Mouse (Mus musculus): ENCODE measurements at regions not wholly inside any gene's neighbourhood (a gene's known extent, or its start where the extent isn't known, plus 50 kb on each side); places are given as distances from the start of the nearest gene placed in this dataset.

DNA sequence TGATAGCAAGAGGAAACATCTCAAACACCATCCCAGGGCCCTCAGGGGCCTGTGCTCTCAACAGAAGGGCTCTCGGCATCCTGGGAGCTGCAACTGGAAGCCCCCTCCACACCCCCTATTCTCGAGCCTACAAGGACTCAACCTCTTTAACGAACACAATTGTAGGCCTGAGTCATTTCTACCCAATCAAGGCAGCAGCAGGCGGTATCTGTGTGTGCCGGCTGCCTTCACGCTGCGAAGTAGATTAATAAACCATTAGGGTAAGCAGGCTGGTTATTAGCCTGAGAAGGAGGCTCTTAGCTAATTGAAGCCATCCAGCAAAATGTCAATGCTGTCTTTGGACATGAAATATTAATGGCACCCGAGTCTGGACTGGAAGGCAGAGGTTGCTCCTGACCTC lies 61.7 kb upstream of the Ppp1r26 start:
- Histone ChIP-seq H3K4me3 (ENCODE audit: low read depth, low read length) (no peak overlapping the region), H3K27me3 (ENCODE audit: insufficient read depth, low read length) (peaks cover 10% of the 10 kb centered on the region), H3K9me3 (replicated peaks) (no peaks in the 10 kb centered on the region), H3K4me1 (ENCODE audit: insufficient read depth, low read depth, low read length) (no peaks in the 10 kb centered on the region), H3K36me3 (replicated peaks) (no peaks in the 10 kb centered on the region)
- DNase-seq (ENCODE audit: low spot score): no peak
- ATAC-seq (ENCODE audit: extremely low read depth, insufficient number of reproducible peaks, low FRiP score, poor library complexity, severe bottlenecking): no peak
- no peak for TF ChIP-seq GATA2 (IDR thresholded peaks at IDR 0.05; ENCODE audit: borderline replicate concordance, low read depth, low read length)

DNA sequence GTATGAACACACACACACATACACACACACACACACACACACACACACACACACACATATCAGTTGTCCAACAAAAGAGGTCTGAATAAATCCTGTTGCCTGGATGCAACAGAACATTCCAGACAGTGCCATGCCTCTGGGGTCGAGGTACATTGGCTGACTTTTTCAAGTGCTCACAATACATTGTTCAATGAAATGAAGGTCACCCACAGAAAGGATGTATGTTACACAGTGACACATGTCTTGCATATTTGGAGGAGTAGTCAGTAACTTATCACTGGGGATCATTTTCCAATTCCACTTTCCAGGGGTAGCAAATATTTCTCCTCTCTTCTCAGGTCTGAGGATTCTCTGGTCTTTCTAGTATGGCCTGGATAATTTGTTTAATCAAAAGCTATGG lies 59.8 kb upstream of the Ppp1r26 start:
- DNase-seq (ENCODE audit: low spot score): no peak
- Histone ChIP-seq H3K27me3 (ENCODE audit: insufficient read depth, low read length) (peaks cover 10% of the 10 kb centered on the region; the same call in 1 of the 2 replicates), H3K36me3 (replicated peaks) (no peaks in the 10 kb centered on the region), H3K9me3 (replicated peaks) (no peaks in the 10 kb centered on the region), H3K4me1 (ENCODE audit: insufficient read depth, low read depth, low read length) (no peaks in the 10 kb centered on the region), H3K4me3 (ENCODE audit: low read depth, low read length) (no peak overlapping the region)
- ATAC-seq (ENCODE audit: extremely low read depth, insufficient number of reproducible peaks, low FRiP score, poor library complexity, severe bottlenecking): no peak
- no peak for TF ChIP-seq GATA1 (IDR thresholded peaks at IDR 0.05; ENCODE audit: borderline replicate concordance, low read length)

DNA sequence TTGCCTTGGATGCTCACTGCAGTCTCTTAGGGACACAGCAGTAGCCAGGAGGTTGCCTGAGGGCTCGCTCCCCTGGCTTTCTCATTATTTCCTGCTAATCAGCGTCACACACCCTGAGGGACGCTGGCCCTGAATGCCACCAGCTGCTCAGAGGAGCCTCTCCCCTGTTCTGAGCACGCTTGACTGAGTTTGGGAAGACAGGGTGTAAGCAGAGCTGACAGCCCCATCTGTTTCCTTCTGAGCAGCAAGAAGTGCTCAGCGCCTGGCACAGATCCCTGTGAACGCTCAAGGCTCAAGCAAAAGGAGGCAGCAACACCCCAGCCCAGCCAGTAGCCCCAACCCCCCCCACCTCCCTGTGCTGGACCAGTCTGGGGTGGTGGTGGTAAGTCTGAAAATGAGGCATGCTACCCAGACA lies 59.2 kb upstream of the Ppp1r26 start:
- DNase-seq (ENCODE audit: low spot score) (no peak), ATAC-seq (ENCODE audit: extremely low read depth, insufficient number of reproducible peaks, low FRiP score, poor library complexity, severe bottlenecking) (no peak)
- H3K9me3 ChIP-seq (replicated peaks): no peaks in the 10 kb centered on the region
- no peak overlapping the region for H3K4me3 ChIP-seq (ENCODE audit: low read depth, low read length)
- TF ChIP-seq GATA2 (IDR thresholded peaks at IDR 0.05; ENCODE audit: borderline replicate concordance, low read depth, low read length) (no peak), POLR2AphosphoS5 (IDR thresholded peaks at IDR 0.05; ENCODE audit: insufficient replicate concordance, low read depth, low read length) (no peak), GATA1 (IDR thresholded peaks at IDR 0.05; ENCODE audit: borderline replicate concordance, low read length) (no peak), TAL1 (conservative IDR thresholded peaks at IDR 0.05; ENCODE audit: low read depth, low read length) (no peak), CTCF (IDR thresholded peaks at IDR 0.05; ENCODE audit: low read depth, low read length) (no peak)
- H3K4me1 ChIP-seq (ENCODE audit: insufficient read depth, low read depth, low read length): no peaks in the 10 kb centered on the region
- peaks cover 10% of the 10 kb centered on the region; the same call in 1 of the 2 replicates for H3K27me3 ChIP-seq (ENCODE audit: insufficient read depth, low read length)
- H3K36me3 ChIP-seq (replicated peaks): no peaks in the 10 kb centered on the region

DNA sequence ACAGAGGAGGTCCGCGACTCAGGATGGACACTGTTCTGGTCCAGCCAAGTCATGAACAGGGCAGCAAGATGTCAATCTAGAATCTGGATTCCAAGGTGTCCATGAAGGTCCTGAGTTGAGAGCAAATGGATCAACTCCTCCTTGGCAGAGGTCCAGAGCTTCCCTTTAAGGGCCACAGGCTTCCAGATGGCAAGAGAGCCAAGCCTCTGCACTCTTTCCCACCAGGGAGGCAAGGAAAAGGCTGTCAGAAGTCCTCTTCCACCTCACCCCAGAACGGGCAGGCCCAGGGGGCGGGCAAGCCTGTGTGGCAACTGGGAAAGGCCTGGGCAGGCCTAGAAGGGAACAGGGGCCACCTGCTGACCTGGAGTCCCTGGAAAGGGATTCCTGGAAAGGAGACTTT lies 58.7 kb upstream of the Ppp1r26 start:
- no peak for ATAC-seq (ENCODE audit: extremely low read depth, insufficient number of reproducible peaks, low FRiP score, poor library complexity, severe bottlenecking)
- DNase-seq (ENCODE audit: low spot score): no peak
- Histone ChIP-seq H3K27me3 (ENCODE audit: insufficient read depth, low read length) (peaks cover 10% of the 10 kb centered on the region; the same call in 1 of the 2 replicates), H3K4me1 (ENCODE audit: insufficient read depth, low read depth, low read length) (no peaks in the 10 kb centered on the region), H3K9me3 (replicated peaks) (no peaks in the 10 kb centered on the region), H3K4me3 (ENCODE audit: low read depth, low read length) (no peak overlapping the region), H3K36me3 (replicated peaks) (no peaks in the 10 kb centered on the region)
- TF ChIP-seq POLR2AphosphoS5 (IDR thresholded peaks at IDR 0.05; ENCODE audit: insufficient replicate concordance, low read depth, low read length) (no peak), CTCF (IDR thresholded peaks at IDR 0.05; ENCODE audit: low read depth, low read length) (no peak), GATA1 (IDR thresholded peaks at IDR 0.05; ENCODE audit: borderline replicate concordance, low read length) (no peak), GATA2 (IDR thresholded peaks at IDR 0.05; ENCODE audit: borderline replicate concordance, low read depth, low read length) (no peak), TAL1 (conservative IDR thresholded peaks at IDR 0.05; ENCODE audit: low read depth, low read length) (no peak)

DNA sequence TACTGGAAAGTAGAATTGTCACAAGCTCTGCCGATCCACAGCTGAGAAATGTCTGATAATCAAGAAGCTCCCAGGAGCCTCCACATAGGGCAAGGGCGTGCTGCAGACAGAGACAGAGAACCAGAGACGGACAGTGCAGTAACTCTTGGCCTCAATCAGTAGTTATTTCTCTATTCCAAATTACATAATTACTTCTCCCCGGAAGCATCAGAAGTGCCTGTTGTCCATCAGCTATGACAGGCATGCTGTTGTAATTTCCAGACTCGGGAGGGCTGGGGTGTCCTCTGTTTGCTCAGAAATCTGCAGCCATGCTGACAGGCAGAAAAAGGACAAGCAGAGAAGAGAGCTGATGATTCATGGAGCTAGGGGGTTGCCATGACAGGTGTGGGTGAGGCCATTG lies 56.9 kb upstream of the Ppp1r26 start:
- H3K27me3 ChIP-seq (ENCODE audit: insufficient read depth, low read length): peaks cover 9% of the 10 kb centered on the region; the same call in 1 of the 2 replicates
- H3K9me3 ChIP-seq (replicated peaks): no peaks in the 10 kb centered on the region
- DNase-seq (ENCODE audit: low spot score) (no peak), ATAC-seq (ENCODE audit: extremely low read depth, insufficient number of reproducible peaks, low FRiP score, poor library complexity, severe bottlenecking) (no peak)
- TF ChIP-seq GATA2 (IDR thresholded peaks at IDR 0.05; ENCODE audit: borderline replicate concordance, low read depth, low read length) (no peak), POLR2AphosphoS5 (IDR thresholded peaks at IDR 0.05; ENCODE audit: insufficient replicate concordance, low read depth, low read length) (no peak), TAL1 (conservative IDR thresholded peaks at IDR 0.05; ENCODE audit: low read depth, low read length) (no peak), CTCF (IDR thresholded peaks at IDR 0.05; ENCODE audit: low read depth, low read length) (no peak), GATA1 (IDR thresholded peaks at IDR 0.05; ENCODE audit: borderline replicate concordance, low read length) (no peak)
- H3K36me3 ChIP-seq (replicated peaks): no peaks in the 10 kb centered on the region
- no peaks in the 10 kb centered on the region for H3K4me1 ChIP-seq (ENCODE audit: insufficient read depth, low read depth, low read length)
- H3K4me3 ChIP-seq (ENCODE audit: low read depth, low read length): no peak overlapping the region

DNA sequence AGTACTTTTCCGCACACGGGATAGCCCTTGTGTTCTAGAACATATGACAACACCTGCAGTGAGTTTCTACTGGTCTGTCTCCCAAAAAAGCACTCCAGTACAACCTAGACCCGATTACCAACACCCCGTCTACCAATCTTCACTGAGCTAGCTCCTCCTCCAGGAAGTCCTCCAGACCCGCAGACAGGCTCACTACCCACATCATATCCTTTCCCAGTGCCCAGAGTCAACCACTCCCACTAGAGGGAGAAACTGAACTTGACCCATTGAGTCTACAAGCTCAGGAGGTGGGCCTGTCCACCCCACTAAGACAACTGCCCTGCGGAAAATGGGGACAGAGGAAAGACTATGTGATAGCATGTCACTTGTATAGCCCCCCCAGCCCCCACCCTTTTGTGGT lies 51.2 kb upstream of the Ppp1r26 start:
- no peak for DNase-seq (ENCODE audit: low spot score)
- Histone ChIP-seq H3K27me3 (ENCODE audit: insufficient read depth, low read length) (peaks cover 5% of the 10 kb centered on the region; the same call in 1 of the 2 replicates), H3K4me1 (ENCODE audit: insufficient read depth, low read depth, low read length) (no peaks in the 10 kb centered on the region), H3K36me3 (replicated peaks) (no peaks in the 10 kb centered on the region), H3K9me3 (replicated peaks) (no peaks in the 10 kb centered on the region), H3K4me3 (ENCODE audit: low read depth, low read length) (no peak overlapping the region)
- no peak for ATAC-seq (ENCODE audit: extremely low read depth, insufficient number of reproducible peaks, low FRiP score, poor library complexity, severe bottlenecking)
- TF ChIP-seq POLR2AphosphoS5 (IDR thresholded peaks at IDR 0.05; ENCODE audit: insufficient replicate concordance, low read depth, low read length): no peak
- TF ChIP-seq GATA1 (IDR thresholded peaks at IDR 0.05; ENCODE audit: borderline replicate concordance, low read length): no peak
- TF ChIP-seq CTCF (IDR thresholded peaks at IDR 0.05; ENCODE audit: low read depth, low read length): no peak
- TF ChIP-seq GATA2 (IDR thresholded peaks at IDR 0.05; ENCODE audit: borderline replicate concordance, low read depth, low read length): no peak
- TF ChIP-seq TAL1 (conservative IDR thresholded peaks at IDR 0.05; ENCODE audit: low read depth, low read length): no peak
